Mouse (Mus musculus) limb, embryonic 15.5 days (tissue): ENCODE results near the gene Glb1. TPM values are rescaled to one million over a fixed set of nuclear protein-coding genes. Genes with fewer than 3 reads are reported as not detected.

Source experiments
- ATAC-seq: fragments of 200-750 bp; cut with Nextera tagmentation; 2 replicates; pipeline ENCODE4 v1.8.0; 2017; ENCODE audit warnings: low read depth, moderate TSS enrichment; ENCODE audit not compliant: insufficient number of reproducible peaks, low FRiP score, low TSS enrichment
- H3K27ac ChIP-seq: fragments of 300-500 bp; sonication (generic); 2 replicates; pipeline ENCODE4 v1.5.1; 2015; ENCODE audit warnings: moderate library complexity, mild to moderate bottlenecking, inconsistent platforms
- H3K27me3 ChIP-seq: fragments of 300-500 bp; sonication (generic); 2 replicates; pipeline ENCODE4 v1.6.1; 2015; ENCODE audit warnings: inconsistent platforms
- H3K36me3 ChIP-seq: fragments of 300-500 bp; sonication (generic); 2 replicates; pipeline ENCODE4 v1.6.1; 2015; ENCODE audit warnings: inconsistent platforms
- H3K4me1 ChIP-seq: fragments of 300-500 bp; sonication (generic); 2 replicates; pipeline ENCODE4 v1.6.1; 2015; ENCODE audit warnings: inconsistent platforms
- H3K4me2 ChIP-seq: fragments of 300-500 bp; sonication (generic); 2 replicates; pipeline ENCODE4 v1.6.1; 2015; ENCODE audit warnings: mild to moderate bottlenecking, inconsistent platforms
- H3K4me3 ChIP-seq: fragments of 300-500 bp; sonication (generic); 2 replicates; pipeline ENCODE4 v1.5.1; 2015; ENCODE audit warnings: mild to moderate bottlenecking, inconsistent platforms
- H3K9ac ChIP-seq: fragments of 300-500 bp; sonication (generic); 2 replicates; pipeline ENCODE4 v1.6.1; 2015; ENCODE audit warnings: inconsistent platforms
- H3K9me3 ChIP-seq: fragments of 300-500 bp; sonication (generic); 2 replicates; pipeline ENCODE4 v1.6.1; 2016; ENCODE audit warnings: inconsistent platforms
- WGBS: fragments of 180-500 bp; shearing (Covaris S2); methylation state at CpG from one replicate; pipeline ENCODE4 v1.1.7; 2015; 5-methylcytosine and 5-hydroxymethylcytosine counted together
- polyA plus RNA-seq: library from polyadenylated mRNA; unstranded; fragments of >200 nt; fragmentation: Nextera tagmentation; extraction: Ambion mirVana; gene quantifications from 2 replicates; pipeline ENCODE4 v1.2.1, GENCODE M21; 2015

Gene Glb1
- polyA plus RNA-seq, 1 experiment from 2014 or later = 37.7 TPM

DNA sequence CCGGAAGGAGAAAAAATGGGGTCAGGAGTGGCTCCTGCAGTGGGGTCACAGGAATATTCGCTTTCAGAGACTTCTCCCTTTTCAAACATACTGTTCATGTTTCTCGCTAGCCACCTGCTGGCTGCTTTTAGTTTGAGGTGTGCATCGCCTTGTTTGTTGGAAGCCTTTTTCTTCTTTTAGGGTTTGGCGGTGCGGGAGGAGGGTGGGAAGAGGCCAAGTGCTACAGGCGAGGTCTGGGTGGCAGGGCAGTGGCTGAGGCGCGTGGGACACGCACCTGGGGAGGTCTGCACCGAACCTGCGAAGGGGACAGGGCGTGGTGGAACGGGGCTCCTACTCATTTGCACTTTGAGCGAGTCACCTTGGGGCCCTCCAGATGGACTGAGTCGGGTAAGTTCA lies 807 bp downstream of the Glb1 start:
- Histone ChIP-seq H3K9ac (peak overlapping the region; percentile 91), H3K4me2 (peak overlapping the region; percentile 80), H3K27me3 (no peaks in the 10 kb centered on the region), H3K9me3 (no peaks in the 10 kb centered on the region), H3K36me3 (peaks cover 27% of the 10 kb centered on the region), H3K4me3 (peak overlapping the region; percentile 91), H3K27ac (peak overlapping the region; percentile 97), H3K4me1 (peaks cover 13% of the 10 kb centered on the region)
- WGBS = 2% methylated on average over 16 of the region's 16 CpGs
- ATAC-seq = no peak

DNA sequence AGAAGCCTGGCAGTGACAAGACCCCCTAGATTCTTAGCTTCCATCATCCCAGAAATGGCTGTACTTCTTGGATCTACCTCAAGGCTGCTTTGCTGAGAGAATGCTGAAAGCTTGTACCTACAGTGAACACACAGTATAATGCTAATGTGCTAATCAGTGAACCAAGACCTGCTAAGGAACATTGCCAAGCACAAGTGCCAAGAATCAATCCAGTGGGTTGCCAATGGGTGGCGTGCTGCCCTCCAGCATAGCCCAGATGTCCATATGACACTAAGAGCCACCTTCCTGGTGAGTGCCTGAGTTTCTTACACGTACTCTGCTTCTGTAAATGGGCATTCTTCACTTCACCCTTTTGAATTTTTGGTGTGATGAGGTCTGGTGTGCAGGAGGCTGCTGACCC lies 6.8 kb downstream of the Glb1 start:
- WGBS = 97% methylated on average over 2 of the region's 2 CpGs
- peaks cover 67% of the 10 kb centered on the region for H3K36me3 ChIP-seq
- ATAC-seq = no peak
- no peaks in the 10 kb centered on the region for H3K4me1 ChIP-seq
- no peak overlapping the region for H3K4me2 ChIP-seq
- H3K27ac ChIP-seq = no peak overlapping the region
- no peak overlapping the region for H3K9ac ChIP-seq
- H3K9me3 ChIP-seq = no peaks in the 10 kb centered on the region
- H3K27me3 ChIP-seq = no peaks in the 10 kb centered on the region
- no peak overlapping the region for H3K4me3 ChIP-seq

DNA sequence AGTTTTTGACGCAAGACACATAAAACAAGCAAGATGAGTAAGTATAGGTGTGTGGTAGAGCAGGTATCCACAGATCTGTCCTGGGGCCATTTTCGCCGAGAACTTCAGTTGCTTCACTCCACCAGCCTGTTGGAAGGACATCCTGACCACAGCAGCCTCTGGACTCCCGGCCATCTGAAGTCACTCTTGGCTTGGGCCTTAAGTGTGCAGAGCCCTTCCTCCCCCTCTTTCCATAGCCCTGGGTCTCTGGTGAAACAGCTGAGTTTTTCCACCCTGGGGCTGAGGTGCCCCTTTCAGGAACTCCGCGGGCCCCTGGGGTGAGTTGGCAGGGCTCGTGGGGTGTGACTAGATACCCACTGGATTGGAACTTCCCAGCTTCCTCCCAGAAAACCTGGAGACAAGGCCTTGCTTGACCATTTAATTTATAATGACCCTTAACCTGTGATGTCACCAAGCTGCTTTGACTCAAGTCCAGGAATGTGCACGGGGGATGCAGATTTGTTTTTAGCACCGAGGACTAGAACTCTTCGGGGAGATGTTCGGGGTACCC lies 9.5 kb downstream of the Glb1 start:
- no peaks in the 10 kb centered on the region for H3K9me3 ChIP-seq
- no peak overlapping the region for H3K27ac ChIP-seq
- WGBS = 91% methylated on average over 11 of the region's 11 CpGs
- no peak overlapping the region for H3K9ac ChIP-seq
- H3K4me1 ChIP-seq = no peaks in the 10 kb centered on the region
- no peak for ATAC-seq
- H3K36me3 ChIP-seq = peaks cover 53% of the 10 kb centered on the region
- no peak overlapping the region for H3K4me3 ChIP-seq
- H3K27me3 ChIP-seq = no peaks in the 10 kb centered on the region
- H3K4me2 ChIP-seq = no peak overlapping the region

DNA sequence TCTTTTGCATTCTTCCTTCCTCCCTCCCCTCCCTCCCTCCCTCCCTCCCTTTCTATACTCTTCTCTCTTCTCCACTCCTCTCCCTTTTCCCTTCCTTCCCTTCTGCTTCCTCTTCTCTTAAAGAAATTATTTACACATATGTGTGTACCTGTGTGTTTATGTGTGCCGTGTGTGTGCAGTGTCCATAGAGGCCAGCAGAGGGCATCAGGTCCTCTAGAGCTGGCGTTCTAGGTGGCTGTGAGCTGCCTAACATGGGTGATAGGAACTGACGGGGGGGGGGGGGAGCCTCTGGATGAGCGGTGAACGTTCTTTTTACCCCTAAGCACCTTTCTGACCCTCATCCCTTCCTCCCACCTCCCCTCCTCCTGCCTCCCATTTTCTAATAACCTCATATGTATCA lies 10.4 kb downstream of the Glb1 start:
- 87% methylated on average over 5 of the region's 5 CpGs for WGBS
- Histone ChIP-seq H3K4me1 (no peaks in the 10 kb centered on the region), H3K4me3 (no peak overlapping the region), H3K36me3 (peaks cover 44% of the 10 kb centered on the region), H3K9ac (no peak overlapping the region), H3K27ac (no peak overlapping the region), H3K27me3 (no peaks in the 10 kb centered on the region), H3K9me3 (no peaks in the 10 kb centered on the region), H3K4me2 (no peak overlapping the region)
- ATAC-seq = no peak

DNA sequence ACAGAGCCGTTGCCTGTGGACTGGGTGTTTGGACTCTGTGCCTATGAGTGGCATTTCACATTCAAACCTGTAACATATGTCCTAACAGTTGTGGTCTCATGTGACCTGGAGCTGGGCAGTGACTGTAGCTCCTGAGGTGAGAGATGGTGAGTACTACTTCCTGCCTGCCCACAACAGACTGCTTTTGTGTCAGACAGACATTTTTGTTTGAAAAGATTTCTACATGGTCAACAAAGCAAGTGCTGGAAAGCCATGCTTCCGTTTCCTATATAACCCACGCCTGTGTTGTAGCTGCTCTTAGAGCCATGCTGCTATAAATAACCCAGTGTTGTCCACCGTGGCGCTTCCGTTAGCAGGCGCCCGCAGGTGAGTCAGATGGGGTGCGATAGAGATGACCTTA lies 11.5 kb downstream of the Glb1 start:
- Histone ChIP-seq H3K4me2 (no peak overlapping the region), H3K9ac (no peak overlapping the region), H3K4me1 (no peaks in the 10 kb centered on the region), H3K36me3 (peaks cover 34% of the 10 kb centered on the region), H3K9me3 (no peaks in the 10 kb centered on the region), H3K27ac (no peak overlapping the region), H3K4me3 (no peak overlapping the region), H3K27me3 (no peaks in the 10 kb centered on the region)
- WGBS = 85% methylated on average over 9 of the region's 9 CpGs
- no peak for ATAC-seq

DNA sequence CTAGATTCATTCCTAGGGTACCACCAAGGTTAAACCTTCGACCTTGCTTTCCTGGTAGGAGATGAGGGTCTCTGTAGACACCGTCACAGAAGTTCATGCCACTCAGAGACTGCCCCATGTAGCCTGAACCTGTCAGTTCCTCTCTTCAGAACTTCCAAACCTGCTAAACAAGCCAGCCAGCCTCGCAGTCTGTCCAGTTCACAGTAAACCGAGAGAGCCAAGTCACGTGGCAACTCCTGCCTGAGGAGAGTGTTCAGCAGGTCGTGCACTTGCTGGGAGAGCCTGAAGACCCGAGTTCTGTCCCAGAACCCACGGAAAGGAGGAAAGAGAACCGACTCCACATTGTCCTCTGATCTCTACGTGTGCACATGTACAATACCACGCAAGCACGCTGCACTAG lies 13.0 kb downstream of the Glb1 start:
- H3K9ac ChIP-seq = no peak overlapping the region
- H3K36me3 ChIP-seq = peaks cover 27% of the 10 kb centered on the region
- 83% methylated on average over 12 of the region's 12 CpGs for WGBS
- H3K4me1 ChIP-seq = no peaks in the 10 kb centered on the region
- H3K4me3 ChIP-seq = no peak overlapping the region
- no peak for ATAC-seq
- no peak overlapping the region for H3K27ac ChIP-seq
- H3K27me3 ChIP-seq = no peaks in the 10 kb centered on the region
- no peaks in the 10 kb centered on the region for H3K9me3 ChIP-seq
- no peak overlapping the region for H3K4me2 ChIP-seq

DNA sequence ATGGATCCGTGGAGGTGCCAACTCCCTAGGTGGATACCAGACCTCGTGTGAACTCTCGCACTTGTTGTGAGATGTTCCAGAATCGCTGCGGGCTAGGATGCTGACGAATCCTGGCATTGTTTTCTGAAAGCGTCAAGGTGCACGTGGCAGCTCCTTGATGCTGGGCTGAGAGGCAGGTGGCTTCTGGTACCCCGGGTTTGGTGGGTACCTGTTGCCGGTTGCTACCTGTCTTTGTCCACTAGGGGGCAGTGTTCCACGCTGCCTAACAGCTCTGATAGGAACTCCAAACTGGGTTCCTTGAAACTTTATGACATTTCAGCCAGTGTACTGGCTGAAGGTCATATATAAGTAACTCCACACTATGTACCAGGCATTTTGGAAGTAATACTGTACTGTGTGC lies 14.8 kb downstream of the Glb1 start:
- WGBS = 20% methylated on average over 11 of the region's 11 CpGs
- no peak overlapping the region for H3K4me3 ChIP-seq
- no peak overlapping the region for H3K27ac ChIP-seq
- peaks cover 15% of the 10 kb centered on the region; the same call in 1 of the 2 replicates for H3K36me3 ChIP-seq
- ATAC-seq = no peak
- no peak overlapping the region for H3K4me2 ChIP-seq
- H3K9ac ChIP-seq = no peak overlapping the region
- H3K9me3 ChIP-seq = no peaks in the 10 kb centered on the region
- H3K4me1 ChIP-seq = no peaks in the 10 kb centered on the region
- H3K27me3 ChIP-seq = no peaks in the 10 kb centered on the region

DNA sequence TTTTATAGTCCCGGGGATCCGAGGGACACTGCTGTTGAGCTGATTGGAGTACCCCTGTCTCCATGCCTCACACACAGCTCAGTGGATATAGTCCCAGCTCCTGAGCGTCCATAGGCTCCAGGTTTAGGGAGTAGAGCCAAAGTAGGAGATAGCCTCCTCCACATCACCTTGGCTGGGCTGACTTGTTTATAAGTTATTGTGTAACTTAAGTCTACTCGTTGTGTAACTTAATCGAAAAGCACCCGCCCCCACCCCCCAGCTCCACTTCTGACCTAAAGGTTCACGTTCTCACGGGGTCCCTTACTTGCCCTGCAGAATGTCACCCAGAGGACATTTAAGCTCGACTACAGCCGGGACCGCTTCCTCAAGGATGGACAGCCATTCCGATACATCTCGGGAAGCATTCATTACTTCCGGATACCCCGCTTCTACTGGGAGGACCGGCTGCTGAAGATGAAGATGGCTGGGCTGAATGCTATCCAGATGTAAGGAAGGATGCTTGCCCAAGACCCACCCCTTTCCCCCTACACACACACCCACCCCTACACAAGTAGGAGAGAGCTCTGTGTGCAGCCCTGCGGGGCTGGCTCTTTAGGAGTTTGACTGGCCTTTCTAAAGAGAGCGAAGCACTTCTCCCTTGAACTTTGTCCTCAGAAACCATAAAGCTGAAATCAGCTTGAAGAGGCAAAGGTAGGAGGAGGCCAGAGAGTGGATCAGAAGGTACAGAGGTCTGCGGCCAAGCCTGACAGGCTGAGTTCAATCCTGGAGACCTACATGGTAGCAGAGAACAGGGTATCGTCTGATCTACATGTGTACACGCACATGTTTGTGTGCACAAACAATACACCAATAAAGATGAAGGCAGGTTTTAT lies 16.0 kb downstream of the Glb1 start:
- no peak overlapping the region for H3K4me3 ChIP-seq
- H3K9ac ChIP-seq = no peak overlapping the region
- peaks cover 8% of the 10 kb centered on the region; the same call in 1 of the 2 replicates for H3K36me3 ChIP-seq
- WGBS = 87% methylated on average over 21 of the region's 21 CpGs
- no peaks in the 10 kb centered on the region for H3K27me3 ChIP-seq
- H3K4me2 ChIP-seq = no peak overlapping the region
- H3K27ac ChIP-seq = no peak overlapping the region
- H3K9me3 ChIP-seq = no peaks in the 10 kb centered on the region
- no peak for ATAC-seq
- H3K4me1 ChIP-seq = no peaks in the 10 kb centered on the region

DNA sequence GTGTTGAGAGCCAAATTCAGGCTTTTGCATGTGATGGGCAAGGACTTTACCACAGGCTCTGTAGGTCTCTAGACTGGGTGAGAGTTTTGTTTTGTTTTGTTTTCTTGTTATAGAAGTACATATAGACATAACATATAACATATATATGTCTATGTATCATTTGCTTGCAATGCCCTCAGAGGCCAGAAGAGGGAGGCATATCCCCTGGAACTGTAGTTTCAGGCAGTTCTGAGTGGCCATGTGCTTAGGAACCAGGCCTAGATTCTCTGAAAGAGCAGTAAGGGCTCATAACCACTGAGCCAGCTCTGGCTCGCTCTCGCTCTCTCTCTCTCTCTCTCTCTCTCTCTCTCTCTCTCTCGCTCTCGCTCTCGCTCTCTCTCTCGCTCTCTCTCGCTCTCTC lies 17.3 kb downstream of the Glb1 start:
- no peaks in the 10 kb centered on the region for H3K9me3 ChIP-seq
- H3K36me3 ChIP-seq = peaks cover 10% of the 10 kb centered on the region; the same call in 1 of the 2 replicates
- no peak overlapping the region for H3K27ac ChIP-seq
- 84% methylated on average over 7 of the region's 7 CpGs for WGBS
- H3K27me3 ChIP-seq = no peaks in the 10 kb centered on the region
- no peak overlapping the region for H3K9ac ChIP-seq
- H3K4me3 ChIP-seq = no peak overlapping the region
- H3K4me2 ChIP-seq = no peak overlapping the region
- H3K4me1 ChIP-seq = no peaks in the 10 kb centered on the region
- no peak for ATAC-seq

DNA sequence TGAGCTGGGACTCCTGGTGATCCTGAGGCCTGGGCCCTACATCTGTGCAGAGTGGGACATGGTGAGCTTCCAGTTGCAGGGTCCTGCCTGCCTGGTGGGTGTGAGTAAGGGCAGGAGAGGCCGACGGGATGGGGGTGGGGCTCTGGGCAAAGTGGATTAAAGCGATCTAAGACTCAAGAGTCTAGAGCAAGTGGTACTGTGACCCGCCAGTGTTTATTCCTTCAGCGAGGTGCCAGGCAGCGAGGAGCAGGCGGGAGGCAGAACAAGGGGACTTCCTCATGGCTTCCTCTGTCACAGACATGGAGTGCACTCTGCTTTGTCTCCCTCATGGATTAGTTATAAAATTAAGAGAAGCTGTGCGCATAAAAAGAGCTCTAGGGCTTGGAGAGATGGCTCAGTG lies 19.6 kb downstream of the Glb1 start:
- no peaks in the 10 kb centered on the region for H3K4me1 ChIP-seq
- no peak overlapping the region for H3K9ac ChIP-seq
- WGBS = 78% methylated on average over 8 of the region's 8 CpGs
- no peak for ATAC-seq
- no peak overlapping the region for H3K27ac ChIP-seq
- 0 out of 2 replicates have a peak, but pooled peaks cover 1% of the 10 kb centered on the region for H3K9me3 ChIP-seq
- H3K4me3 ChIP-seq = no peak overlapping the region
- H3K4me2 ChIP-seq = no peak overlapping the region
- H3K27me3 ChIP-seq = no peaks in the 10 kb centered on the region
- H3K36me3 ChIP-seq = peaks cover 14% of the 10 kb centered on the region

DNA sequence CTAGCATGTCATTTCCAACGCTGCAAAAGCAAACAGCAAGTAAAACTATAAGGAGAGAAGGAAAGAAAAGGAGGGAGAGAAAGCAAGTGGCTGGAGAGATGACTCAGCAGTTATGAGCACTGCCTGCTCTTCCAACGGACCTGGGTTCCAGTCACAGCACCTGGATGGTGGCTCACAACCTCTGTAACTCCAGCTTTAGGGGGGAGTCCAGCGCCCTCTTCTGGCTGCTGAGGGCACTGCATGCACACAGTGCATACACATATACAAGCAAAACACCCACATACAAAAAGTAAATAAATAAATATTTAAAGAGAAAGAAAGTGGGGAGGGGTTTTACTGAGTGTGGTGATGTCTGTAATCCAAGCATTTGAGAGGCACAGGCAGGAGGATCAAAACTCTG lies 20.2 kb downstream of the Glb1 start:
- Histone ChIP-seq H3K4me1 (no peaks in the 10 kb centered on the region), H3K4me3 (no peak overlapping the region), H3K27ac (no peak overlapping the region), H3K36me3 (peaks cover 20% of the 10 kb centered on the region), H3K27me3 (no peaks in the 10 kb centered on the region), H3K9me3 (0 out of 2 replicates have a peak, but pooled peaks cover 4% of the 10 kb centered on the region), H3K4me2 (no peak overlapping the region), H3K9ac (no peak overlapping the region)
- 71% methylated on average over 3 of the region's 3 CpGs for WGBS
- no peak for ATAC-seq

DNA sequence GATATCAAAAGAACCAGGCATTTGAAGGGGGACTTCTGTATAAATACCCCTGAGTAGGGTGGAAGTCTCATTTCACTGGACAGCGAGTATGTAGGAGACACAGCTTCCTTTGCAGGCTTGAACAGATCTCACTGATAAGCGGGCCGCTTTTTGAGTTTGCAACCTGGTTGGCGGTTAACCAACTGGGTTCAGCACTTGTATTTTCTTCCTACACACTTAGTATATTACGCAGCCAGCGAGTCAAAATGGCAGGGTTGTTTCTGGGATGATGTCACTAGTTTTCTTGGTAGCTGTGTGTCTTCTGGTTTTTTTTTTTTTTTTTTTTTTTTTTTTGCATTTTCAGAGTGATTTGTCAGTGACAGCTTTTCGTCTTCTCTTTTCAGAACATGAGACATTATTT lies 20.9 kb downstream of the Glb1 start:
- peaks cover 20% of the 10 kb centered on the region for H3K36me3 ChIP-seq
- no peak overlapping the region for H3K4me2 ChIP-seq
- no peak overlapping the region for H3K4me3 ChIP-seq
- no peaks in the 10 kb centered on the region for H3K4me1 ChIP-seq
- 92% methylated on average over 7 of the region's 7 CpGs for WGBS
- H3K27ac ChIP-seq = no peak overlapping the region
- H3K9ac ChIP-seq = no peak overlapping the region
- H3K27me3 ChIP-seq = no peaks in the 10 kb centered on the region
- ATAC-seq = no peak
- H3K9me3 ChIP-seq = 0 out of 2 replicates have a peak, but pooled peaks cover 4% of the 10 kb centered on the region
